Mouse (Mus musculus): ENCODE data around the gene Atp6ap1.

GRCm38 (mm10) chrX:74293431-74293830 is 3.5 kb upstream of the Atp6ap1 start:
- TF ChIP-seq CTCF (IDR thresholded peaks at IDR 0.05; ENCODE audit: low read depth) (no peak), EP300 (IDR thresholded peaks at IDR 0.05; ENCODE audit: low read depth) (no peak)
